Mouse (Mus musculus) ES-Bruce4 (cell line): ENCODE results near the gene Ywhah.

Experiments
- CTCF ChIP-seq: IDR thresholded peaks from one replicate; pipeline ENCODE4 v1.8.1; 2011; ENCODE audit warnings: low read depth, low read length
- EP300 ChIP-seq: IDR thresholded peaks from 2 replicates; pipeline ENCODE4 v1.6.1; 2011; ENCODE audit warnings: low read depth, low read length; ENCODE audit not compliant: insufficient read depth
- POLR2A ChIP-seq: IDR thresholded peaks from one replicate; pipeline ENCODE4 v1.8.1; 2011; ENCODE audit warnings: low read length; ENCODE audit not compliant: insufficient read depth

GRCm38 (mm10) chr5:33070071-33070470 lies 51.5 kb downstream of the Ywhah start:
- TF ChIP-seq POLR2A, result no peak
- TF ChIP-seq CTCF, result no peak
- TF ChIP-seq EP300, result no peak
